Comparison of ENCODE assay signal across 8 mouse cellular contexts in the genomic region with DNA sequence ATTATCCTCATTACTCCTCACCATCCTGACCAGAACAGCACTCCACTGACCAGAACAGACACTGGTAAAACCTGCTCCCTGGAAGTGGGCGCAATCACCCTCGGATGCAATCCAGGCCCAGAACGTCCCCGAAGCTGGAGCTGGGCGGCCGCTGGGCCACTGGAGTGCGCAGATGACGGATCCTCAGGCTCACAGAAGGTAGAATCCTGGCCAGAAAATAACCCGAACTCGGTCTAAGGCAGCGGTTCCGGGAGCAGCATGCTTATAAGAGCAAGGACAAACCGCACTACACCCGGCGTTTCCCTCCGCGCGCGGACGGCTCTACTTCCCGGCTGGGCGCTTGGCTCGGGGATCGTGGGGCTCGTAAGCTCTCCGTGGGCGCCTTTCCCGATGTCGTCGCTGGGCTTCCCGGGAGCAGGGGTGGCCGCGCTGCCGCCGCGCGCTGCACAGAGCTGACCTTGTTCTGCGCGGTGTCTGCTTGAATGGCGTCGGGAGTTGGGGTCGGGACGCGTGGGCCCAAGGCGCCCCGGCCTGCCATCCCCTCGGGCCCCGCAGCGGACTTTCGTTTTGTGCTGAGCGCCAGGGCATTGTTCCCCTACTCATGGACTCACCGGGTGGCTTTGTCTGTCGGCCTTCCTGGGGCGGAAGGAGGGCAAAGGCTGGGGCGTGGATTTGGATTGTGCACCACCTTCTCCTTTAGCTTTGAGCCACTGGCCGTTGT.
A peak's percentile ranks its signal among the peaks of the same experiment; 100 is the strongest.
DNase-seq lines count a peak whose midpoint lies in the region; ATAC-seq and TF ChIP-seq lines count a peak whose summit lies in the region.

No protein-coding gene starts in this region.

- peaks cover 11% of the 10 kb centered on the region for H3K4me1 ChIP-seq in hindbrain, embryonic 10.5 days (replicated peaks)
- peaks cover 8% of the 10 kb centered on the region for H3K4me1 ChIP-seq in lung, embryonic 16.5 days (replicated peaks; ENCODE audit: control insufficient read depth, insufficient read depth, low read length)
- peaks cover 3% of the 10 kb centered on the region; the same call in 1 of the 2 replicates for H3K4me1 ChIP-seq in thymus, adult 2 months (replicated peaks; ENCODE audit: control insufficient read depth, insufficient read depth, low read length)

- peak overlapping the region; percentile 58 for H3K4me2 ChIP-seq in lung, embryonic 16.5 days (ENCODE audit: low read depth, low read length)

- peak overlapping the region; percentile 98 for H3K9ac ChIP-seq in lung, embryonic 16.5 days (ENCODE audit: low read length)

- peak overlapping the region; percentile 77 for H3K4me3 ChIP-seq in hindbrain, embryonic 10.5 days
- H3K4me3 ChIP-seq in lung, embryonic 16.5 days (ENCODE audit: low read length), result peak overlapping the region; percentile 81
- peak overlapping the region; percentile 98 for H3K4me3 ChIP-seq in thymus, adult 2 months (ENCODE audit: control insufficient read depth, insufficient read depth, low read length)

- WGBS in hindbrain, embryonic 10.5 days, result under 1% methylated on average over 56 of the region's 56 CpGs
- WGBS in lung, embryonic 16.5 days, result under 1% methylated on average over 56 of the region's 56 CpGs
- WGBS in thymus, adult 2 months, result under 1% methylated on average over 56 of the region's 56 CpGs

- no peaks in the 10 kb centered on the region for H3K36me3 ChIP-seq in hindbrain, embryonic 10.5 days
- H3K36me3 ChIP-seq in lung, embryonic 16.5 days (ENCODE audit: control insufficient read depth, insufficient read depth, low read length), result no peaks in the 10 kb centered on the region
- H3K36me3 ChIP-seq in thymus, adult 2 months (ENCODE audit: control insufficient read depth, insufficient read depth, low read length), result no peaks in the 10 kb centered on the region

- TF ChIP-seq POLR2A in thymus, adult 2 months (IDR thresholded peaks at IDR 0.05; ENCODE audit: control insufficient read depth, extremely low read depth, insufficient read depth, low read length, poor library complexity), result peak; percentile 56

- no peak for TF ChIP-seq CTCF in thymus, adult 2 months (IDR thresholded peaks at IDR 0.05; ENCODE audit: borderline replicate concordance, control insufficient read depth, extremely low read depth, insufficient read depth, low read length, poor library complexity)

- H3K27ac ChIP-seq in hindbrain, embryonic 10.5 days, result peak overlapping the region; percentile 98
- peak overlapping the region; percentile 97 for H3K27ac ChIP-seq in lung, embryonic 16.5 days (ENCODE audit: low read length)
- peak overlapping the region; percentile 46 for H3K27ac ChIP-seq in thymus, adult 2 months (ENCODE audit: control insufficient read depth, insufficient read depth, low read length)

- ATAC-seq in frontal cortex, adult (ENCODE audit: low TSS enrichment), result peak; percentile 97
- ATAC-seq in lung, embryonic 16.5 days (ENCODE audit: low read depth), result peak; percentile 92

- H3K27me3 ChIP-seq in hindbrain, embryonic 10.5 days (ENCODE audit: insufficient read depth, poor library complexity, severe bottlenecking), result peaks cover 12% of the 10 kb centered on the region
- H3K27me3 ChIP-seq in lung, embryonic 16.5 days (ENCODE audit: control insufficient read depth, insufficient read depth, low read depth, low read length), result no peaks in the 10 kb centered on the region
- H3K27me3 ChIP-seq in thymus, adult 2 months (ENCODE audit: control insufficient read depth, insufficient read depth, low read length), result no peaks in the 10 kb centered on the region

- H3K9me3 ChIP-seq in hindbrain, embryonic 10.5 days, result peaks cover 7% of the 10 kb centered on the region; the same call in 1 of the 2 replicates
- H3K9me3 ChIP-seq in lung, embryonic 16.5 days (ENCODE audit: control insufficient read depth, low read length), result no peaks in the 10 kb centered on the region; the same call in 1 of the 2 replicates

- peak; percentile 23 for DNase-seq in MEL-GATA-1-ER (ENCODE audit: extremely low read depth, low read depth)
- DNase-seq in cerebellum, adult 9-10 months, result peak; percentile 74
- DNase-seq in hindbrain, embryonic 10.5 days (ENCODE audit: low spot score), result peak; percentile 85
- DNase-seq in layer of hippocampus, adult 9-11 months, result peak; percentile 78
- peak; percentile 78 for DNase-seq in ovary, adult 18-20 months (ENCODE audit: low spot score)
- peak; percentile 75 for DNase-seq in thymus, adult 2 months

Comparison
In these comparisons a context has a peak if more than half of its experiments do, and no peak if none do; other contexts are left out.
1. Peak in every context shown above with its lines: DNase-seq, ATAC-seq, H3K4me3 ChIP-seq and H3K27ac ChIP-seq.
2. DNase-seq: peak in every context shown above with its lines; median percentile 85 in hindbrain, embryonic 10.5 days; 78 in layer of hippocampus, adult 9-11 months; 78 in ovary, adult 18-20 months; 75 in thymus, adult 2 months; 74 in cerebellum, adult 9-10 months; 23 in MEL-GATA-1-ER.
3. H3K27ac ChIP-seq: peak in every context shown above with its lines; median percentile 98 in hindbrain, embryonic 10.5 days; 97 in lung, embryonic 16.5 days; 46 in thymus, adult 2 months.